Mouse (Mus musculus): ENCODE measurements at regions not wholly inside any gene's neighbourhood (a gene's known extent, or its start where the extent isn't known, plus 50 kb on each side); places are given as distances from the start of the nearest gene placed in this dataset.

GRCm38 (mm10) chr6:117653886-117654425 lies 187.0 kb upstream of the Zfp637 start:
- TF ChIP-seq MAX (IDR thresholded peaks at IDR 0.05; ENCODE audit: low read length) (no peak), MYC (IDR thresholded peaks at IDR 0.05; ENCODE audit: low read depth, low read length) (no peak)
